Mouse (Mus musculus) hindbrain, embryonic 14.5 days (tissue): ENCODE data around the gene Nfu1. TPM values are rescaled to one million over a fixed set of nuclear protein-coding genes. Genes with fewer than 3 reads are reported as not detected.

Source experiments
- ATAC-seq: fragments of 200-750 bp; cut with Nextera tagmentation; 2 replicates; pipeline ENCODE4 v1.8.0; 2017; ENCODE audit warnings: moderate number of reproducible peaks, mild to moderate bottlenecking, moderate TSS enrichment, moderate library complexity; ENCODE audit not compliant: low FRiP score
- DNase-seq: peaks from one replicate; pipeline ENCODE4 v3.0.0-alpha.2; 2015; ENCODE audit warnings: low spot score
- H3K27ac ChIP-seq: fragments of 300-500 bp; sonication (generic); 2 replicates; pipeline ENCODE4 v1.5.1; 2014; ENCODE audit warnings: mild to moderate bottlenecking, moderate library complexity
- H3K27me3 ChIP-seq: fragments of 300-500 bp; sonication (generic); 2 replicates; pipeline ENCODE4 v1.6.1; 2014; ENCODE audit warnings: mild to moderate bottlenecking, low read length, mixed read lengths; ENCODE audit not compliant: control insufficient read depth, insufficient read depth
- H3K36me3 ChIP-seq: fragments of 300-500 bp; sonication (generic); replicated peaks from 2 replicates; pipeline ENCODE4 v1.6.1; 2014; ENCODE audit not compliant: control insufficient read depth, insufficient read depth
- H3K4me1 ChIP-seq: fragments of 300-500 bp; sonication (generic); replicated peaks from 2 replicates; pipeline ENCODE4 v1.6.1; 2014; ENCODE audit warnings: antibody characterized with exemption, low read length, mixed read lengths; ENCODE audit not compliant: control insufficient read depth, insufficient read depth
- H3K4me2 ChIP-seq: fragments of 300-500 bp; sonication (generic); replicated peaks from 2 replicates; pipeline ENCODE4 v1.6.1; 2014; ENCODE audit warnings: mild to moderate bottlenecking, moderate library complexity
- H3K4me3 ChIP-seq: fragments of 300-500 bp; sonication (generic); replicated peaks from 2 replicates; pipeline ENCODE4 v1.5.1; 2014; ENCODE audit warnings: mild to moderate bottlenecking, low read length
- H3K9ac ChIP-seq: fragments of 300-500 bp; sonication (generic); 2 replicates; pipeline ENCODE4 v1.6.1; 2014
- H3K9me3 ChIP-seq: fragments of 300-500 bp; sonication (generic); 2 replicates; pipeline ENCODE4 v1.6.1; 2016; ENCODE audit warnings: low read length; ENCODE audit not compliant: control insufficient read depth
- WGBS: fragments of 180-500 bp; shearing (Covaris S2); extraction: QIAGEN DNeasy Blood & Tissue Kit; methylation state at CpG from one replicate; pipeline ENCODE4 v1.1.7; 2014; 5-methylcytosine and 5-hydroxymethylcytosine counted together
- polyA plus RNA-seq: library from polyadenylated mRNA; unstranded; fragments of >200 nt; fragmentation: Nextera tagmentation; extraction: Ambion mirVana; gene quantifications from 2 replicates; pipeline ENCODE4 v1.2.1, GENCODE M21; 2014

Nfu1 gene
- polyA plus RNA-seq, 1 experiment from 2014 or later, result 146 TPM

GRCm38 (mm10) chr6:87075092-87075685, 66.2 kb downstream of the Nfu1 start:
- Histone ChIP-seq H3K27ac (no peak overlapping the region), H3K4me1 (no peaks in the 10 kb centered on the region), H3K36me3 (peaks cover 78% of the 10 kb centered on the region), H3K4me3 (no peak overlapping the region), H3K27me3 (no peaks in the 10 kb centered on the region), H3K9ac (no peak overlapping the region), H3K4me2 (no peak overlapping the region), H3K9me3 (no peaks in the 10 kb centered on the region)
- 75% methylated on average over 3 of the region's 3 CpGs for WGBS
- ATAC-seq (no peak), DNase-seq (no peak)

Other genes with a start within 250 kb of the Nfu1 start
- gene Anxa4, start 215.7 kb upstream of the Nfu1 start, polyA plus RNA-seq, result 5.2 and 5.7 TPM in 2 replicates
- 49.8 and 52.7 TPM in 2 replicates for gene Aak1, start 159.7 kb upstream of the Nfu1 start, polyA plus RNA-seq
- gene Gfpt1, start 33.6 kb downstream of the Nfu1 start, polyA plus RNA-seq, result 26.9 and 28.8 TPM in 2 replicates
- gene D6Ertd527e, start 95.5 kb downstream of the Nfu1 start, polyA plus RNA-seq, result 0.13 and 0.21 TPM in 2 replicates